Mouse (Mus musculus) testis, postnatal 10 days (tissue): Measurements from ENCODE around the gene Ankrd13a.
A peak's percentile ranks its signal among the peaks of the same experiment; 100 is the strongest.

Experiments used
- DNase-seq: peaks from one replicate; pipeline ENCODE4 v3.0.0; 2021; ENCODE audit warnings: low spot score

Gene Ankrd13a

GRCm38 (mm10) chr5:114766686-114767085 lies 7.8 kb upstream of the Ankrd13a start:
- no peak for DNase-seq

- no peak for DNase-seq
These were observed 7.3 kb upstream of the Ankrd13a start for GRCm38 (mm10) chr5:114767185-114767584.

- DNase-seq, result no peak
These were observed 4.7 kb upstream of the Ankrd13a start for GRCm38 (mm10) chr5:114769786-114770185.

- no peak for DNase-seq
These were observed 2.7 kb upstream of the Ankrd13a start for GRCm38 (mm10) chr5:114771796-114772195.

- DNase-seq, result peak; percentile 79
These were observed 1.8 kb upstream of the Ankrd13a start for GRCm38 (mm10) chr5:114772456-114773203.

GRCm38 (mm10) chr5:114773211-114773710 lies 1.2 kb upstream of the Ankrd13a start:
- peak; percentile 98 for DNase-seq

GRCm38 (mm10) chr5:114773780-114774179 lies 697 bp upstream of the Ankrd13a start:
- no peak for DNase-seq

- no peak for DNase-seq
These were observed 841 bp downstream of the Ankrd13a start, which contains the start of gene Git2 for GRCm38 (mm10) chr5:114775056-114775979. Git2 (minus strand) TSS chr5:114775517.

GRCm38 (mm10) chr5:114776174-114776573 lies 1.7 kb downstream of the Ankrd13a start:
- DNase-seq, result no peak

GRCm38 (mm10) chr5:114779956-114780489 lies 5.5 kb downstream of the Ankrd13a start:
- DNase-seq, result no peak

- DNase-seq, result no peak
These were observed 6.4 kb downstream of the Ankrd13a start for GRCm38 (mm10) chr5:114780912-114781311.

- no peak for DNase-seq
These were observed 8.5 kb downstream of the Ankrd13a start for GRCm38 (mm10) chr5:114782991-114783390.

- DNase-seq, result no peak
These were observed 9.1 kb downstream of the Ankrd13a start for GRCm38 (mm10) chr5:114783405-114784163.

- no peak for DNase-seq
These were observed 10.2 kb downstream of the Ankrd13a start for GRCm38 (mm10) chr5:114784622-114785165.

- DNase-seq, result no peak
These were observed 10.7 kb downstream of the Ankrd13a start for GRCm38 (mm10) chr5:114785196-114785595.

GRCm38 (mm10) chr5:114793317-114793716 lies 18.8 kb downstream of the Ankrd13a start:
- no peak for DNase-seq

- no peak for DNase-seq
These were observed 20.1 kb downstream of the Ankrd13a start for GRCm38 (mm10) chr5:114794609-114795008.

GRCm38 (mm10) chr5:114795231-114795630 lies 20.8 kb downstream of the Ankrd13a start:
- no peak for DNase-seq

GRCm38 (mm10) chr5:114795653-114796052 lies 21.2 kb downstream of the Ankrd13a start:
- DNase-seq, result no peak

GRCm38 (mm10) chr5:114796299-114797012 lies 22.0 kb downstream of the Ankrd13a start:
- no peak for DNase-seq

GRCm38 (mm10) chr5:114797253-114797652 lies 22.8 kb downstream of the Ankrd13a start:
- no peak for DNase-seq
